ENCODE assay signal across 8 mouse cellular contexts in the genomic region with DNA sequence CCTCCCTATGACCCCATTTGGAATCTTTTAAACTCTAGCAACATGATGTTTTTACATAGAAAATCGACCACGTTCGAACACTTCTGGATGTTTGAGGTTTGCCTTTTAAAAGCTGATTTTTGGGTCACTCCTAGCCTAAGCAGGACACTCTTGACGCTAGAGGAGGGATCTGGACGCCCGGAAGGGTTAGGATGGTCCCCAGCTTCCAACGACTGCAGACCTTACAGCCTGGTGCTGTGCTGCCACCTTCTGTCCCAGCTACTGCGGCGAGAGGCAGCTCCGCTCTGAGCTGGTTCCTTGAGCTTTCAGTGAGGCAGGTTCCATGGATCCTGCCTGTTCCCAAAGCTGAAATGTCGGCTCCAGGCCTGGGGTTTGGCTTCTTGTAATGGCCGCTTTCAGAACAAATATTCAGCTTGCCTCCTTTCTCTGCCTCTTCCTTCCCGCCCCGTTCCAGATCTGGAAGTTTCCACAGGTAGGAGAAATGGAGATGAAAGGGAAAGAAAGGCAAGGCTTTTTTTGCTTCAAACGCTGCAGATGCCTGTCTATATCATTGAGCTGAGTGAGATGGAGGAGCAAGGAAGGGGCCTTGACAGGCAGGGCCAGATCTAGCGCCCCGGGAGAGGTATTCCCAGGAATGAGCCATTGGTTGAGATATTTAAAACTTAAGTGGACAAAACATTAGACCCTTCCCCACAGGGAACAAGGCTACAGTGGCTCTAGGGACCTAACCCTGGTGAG.
A peak's percentile ranks its signal among the peaks of the same experiment; 100 is the strongest.
DNase-seq lines count a peak whose midpoint lies in the region; ATAC-seq and TF ChIP-seq lines count a peak whose summit lies in the region.

No protein-coding gene starts in this region.

- no peak overlapping the region for H3K4me2 ChIP-seq in liver, embryonic 12.5 days
- H3K4me2 ChIP-seq in embryonic facial prominence, embryonic 11.5 days (ENCODE audit: low read depth, low read length) = no peak overlapping the region
- no peak overlapping the region; the same call in 1 of the 2 replicates for H3K4me2 ChIP-seq in intestine, postnatal 0 days (replicated peaks; ENCODE audit: low read depth)
- peak overlapping the region; percentile 39 for H3K4me2 ChIP-seq in midbrain, embryonic 15.5 days
- H3K4me2 ChIP-seq in stomach, embryonic 16.5 days (ENCODE audit: low read depth, low read length) = peak overlapping the region; percentile 33

- ATAC-seq in liver, embryonic 12.5 days = no peak; the same call in 1 of the 2 replicates
- peak; percentile 82; the same call in 1 of the 2 replicates for ATAC-seq in embryonic facial prominence, embryonic 11.5 days (replicated peaks; ENCODE audit: insufficient number of reproducible peaks, low FRiP score, low TSS enrichment, low read depth)
- no peak for ATAC-seq in intestine, postnatal 0 days
- peak; percentile 94 for ATAC-seq in midbrain, embryonic 15.5 days (replicated peaks)
- peak; percentile 90 for ATAC-seq in stomach, embryonic 16.5 days (ENCODE audit: insufficient read depth, low FRiP score)

- no peak overlapping the region for H3K27ac ChIP-seq in liver, embryonic 12.5 days
- H3K27ac ChIP-seq in embryonic facial prominence, embryonic 11.5 days (replicated peaks; ENCODE audit: low read depth, low read length) = no peak overlapping the region
- no peak overlapping the region for H3K27ac ChIP-seq in intestine, postnatal 0 days (ENCODE audit: low read depth, low read length)
- peak overlapping the region; percentile 61 for H3K27ac ChIP-seq in midbrain, embryonic 15.5 days
- no peak overlapping the region for H3K27ac ChIP-seq in stomach, embryonic 16.5 days (ENCODE audit: low read length)

- peaks cover 37% of the 10 kb centered on the region for H3K27me3 ChIP-seq in liver, embryonic 12.5 days (replicated peaks)
- no peaks in the 10 kb centered on the region for H3K27me3 ChIP-seq in embryonic facial prominence, embryonic 11.5 days (ENCODE audit: control insufficient read depth, insufficient read depth, low read length)
- no peaks in the 10 kb centered on the region for H3K27me3 ChIP-seq in intestine, postnatal 0 days (replicated peaks; ENCODE audit: control insufficient read depth, insufficient read depth, low read length)
- H3K27me3 ChIP-seq in midbrain, embryonic 15.5 days (replicated peaks) = peaks cover 4% of the 10 kb centered on the region; the same call in 1 of the 2 replicates
- H3K27me3 ChIP-seq in stomach, embryonic 16.5 days (ENCODE audit: control insufficient read depth, insufficient read depth, low read length) = no peaks in the 10 kb centered on the region

- peak; percentile 96 for TF ChIP-seq CTCF in intestine, postnatal 0 days (IDR thresholded peaks at IDR 0.05; ENCODE audit: low read depth)

- H3K36me3 ChIP-seq in liver, embryonic 12.5 days = no peaks in the 10 kb centered on the region
- no peaks in the 10 kb centered on the region for H3K36me3 ChIP-seq in embryonic facial prominence, embryonic 11.5 days (replicated peaks; ENCODE audit: control insufficient read depth, insufficient read depth, low read depth, low read length)
- H3K36me3 ChIP-seq in intestine, postnatal 0 days (ENCODE audit: control insufficient read depth, insufficient read depth) = no peaks in the 10 kb centered on the region
- H3K36me3 ChIP-seq in midbrain, embryonic 15.5 days (replicated peaks) = no peaks in the 10 kb centered on the region
- no peaks in the 10 kb centered on the region for H3K36me3 ChIP-seq in stomach, embryonic 16.5 days (ENCODE audit: control insufficient read depth, insufficient read depth, low read length)

- H3K9me3 ChIP-seq in liver, embryonic 12.5 days (replicated peaks) = no peaks in the 10 kb centered on the region
- H3K9me3 ChIP-seq in embryonic facial prominence, embryonic 11.5 days (replicated peaks; ENCODE audit: control insufficient read depth, low read length) = no peaks in the 10 kb centered on the region
- H3K9me3 ChIP-seq in intestine, postnatal 0 days (ENCODE audit: control insufficient read depth) = no peaks in the 10 kb centered on the region
- no peaks in the 10 kb centered on the region for H3K9me3 ChIP-seq in midbrain, embryonic 15.5 days
- no peaks in the 10 kb centered on the region for H3K9me3 ChIP-seq in stomach, embryonic 16.5 days (replicated peaks; ENCODE audit: control insufficient read depth, low read length)

- 19% methylated on average over 17 of the region's 17 CpGs for WGBS in liver, embryonic 12.5 days (ENCODE audit: insufficient replicate concordance)
- 14% methylated on average over 17 of the region's 17 CpGs for WGBS in embryonic facial prominence, embryonic 11.5 days
- WGBS in intestine, postnatal 0 days = 21% methylated on average over 17 of the region's 17 CpGs
- 9% methylated on average over 17 of the region's 17 CpGs for whole genome bisulfite sequencing in midbrain, embryonic 15.5 days
- 20% methylated on average over 17 of the region's 17 CpGs for WGBS in stomach, embryonic 16.5 days

- H3K9ac ChIP-seq in liver, embryonic 12.5 days = no peak overlapping the region
- H3K9ac ChIP-seq in embryonic facial prominence, embryonic 11.5 days (replicated peaks; ENCODE audit: low read length) = no peak overlapping the region
- H3K9ac ChIP-seq in intestine, postnatal 0 days (ENCODE audit: low read depth, low read length) = no peak overlapping the region
- no peak overlapping the region for H3K9ac ChIP-seq in midbrain, embryonic 15.5 days
- H3K9ac ChIP-seq in stomach, embryonic 16.5 days (ENCODE audit: low read length) = peak overlapping the region; percentile 41; the same call in 1 of the 2 replicates

- H3K4me1 ChIP-seq in liver, embryonic 12.5 days = no peaks in the 10 kb centered on the region
- H3K4me1 ChIP-seq in embryonic facial prominence, embryonic 11.5 days (ENCODE audit: control insufficient read depth, insufficient read depth, low read length) = peaks cover 2% of the 10 kb centered on the region
- H3K4me1 ChIP-seq in intestine, postnatal 0 days (replicated peaks; ENCODE audit: control insufficient read depth, insufficient read depth, low read length) = no peaks in the 10 kb centered on the region
- H3K4me1 ChIP-seq in midbrain, embryonic 15.5 days = peaks cover 28% of the 10 kb centered on the region
- H3K4me1 ChIP-seq in stomach, embryonic 16.5 days (ENCODE audit: control insufficient read depth, insufficient read depth, low read length) = peaks cover 2% of the 10 kb centered on the region; the same call in 1 of the 2 replicates

- H3K4me3 ChIP-seq in liver, embryonic 12.5 days = no peak overlapping the region
- H3K4me3 ChIP-seq in embryonic facial prominence, embryonic 11.5 days (ENCODE audit: low read depth, low read length) = no peak overlapping the region
- H3K4me3 ChIP-seq in intestine, postnatal 0 days (ENCODE audit: low read depth, low read length) = no peak overlapping the region
- no peak overlapping the region for H3K4me3 ChIP-seq in midbrain, embryonic 15.5 days
- H3K4me3 ChIP-seq in stomach, embryonic 16.5 days (replicated peaks; ENCODE audit: low read length) = no peak overlapping the region

- intact Hi-C loops in left cerebral cortex, postnatal 25 days (cut with DNase I) = loop anchor here (5.0 kb wide), 6 partner anchors 123 to 802 kb away; partner anchors contain the start of gene Tcf7l2

- peak; percentile 64 for DNase-seq in liver
- DNase-seq in embryonic facial prominence, embryonic 11.5 days (ENCODE audit: low spot score) = peak; percentile 85
- peak; percentile 94 for DNase-seq in heart, adult 11 months
- DNase-seq in left cerebral cortex, postnatal 25 days (ENCODE audit: low spot score in 2 of 2) = peak; percentile 78 to 82

Comparison
In these comparisons a context has a peak if more than half of its experiments do, and no peak if none do; other contexts are left out.
1. ATAC-seq: peak in embryonic facial prominence, embryonic 11.5 days (single experiment), midbrain, embryonic 15.5 days (single experiment) and stomach, embryonic 16.5 days (single experiment); none in liver, embryonic 12.5 days (single experiment) and intestine, postnatal 0 days (single experiment).
2. H3K4me2 ChIP-seq: peak in midbrain, embryonic 15.5 days (single experiment) and stomach, embryonic 16.5 days (single experiment); none in liver, embryonic 12.5 days (single experiment), embryonic facial prominence, embryonic 11.5 days (single experiment) and intestine, postnatal 0 days (single experiment).
3. Peak in every context shown above with its lines, with median percentiles within 50 percentile points of each other: DNase-seq.